Mouse (Mus musculus) embryonic facial prominence, embryonic 10.5 days (tissue): ENCODE data around the gene Carf. TPM values are rescaled to one million over a fixed set of nuclear protein-coding genes. Genes with fewer than 3 reads are reported as not detected.
"Not testable (repeated sequence)": the region's sequence is repeated elsewhere in the genome, so short reads cannot be mapped to it uniquely, and the experiment has no call there.

Source experiments
- DNase-seq: peaks from one replicate; pipeline ENCODE4 v3.0.0-alpha.2; 2017; ENCODE audit warnings: low spot score
- H3K27ac ChIP-seq: fragments of 300-500 bp; sonication (generic); replicated peaks from 2 replicates; pipeline ENCODE4 v1.5.1; 2016; ENCODE audit warnings: mild to moderate bottlenecking
- H3K27me3 ChIP-seq: fragments of 300-500 bp; sonication (generic); replicated peaks from 2 replicates; pipeline ENCODE4 v1.6.1; 2016; ENCODE audit warnings: low read depth, mild to moderate bottlenecking; ENCODE audit not compliant: poor library complexity, severe bottlenecking
- H3K36me3 ChIP-seq: fragments of 300-500 bp; sonication (generic); replicated peaks from 2 replicates; pipeline ENCODE4 v1.6.1; 2016; ENCODE audit warnings: mild to moderate bottlenecking, moderate library complexity
- H3K4me1 ChIP-seq: fragments of 300-500 bp; sonication (generic); 2 replicates; pipeline ENCODE4 v1.6.1; 2016
- H3K4me3 ChIP-seq: fragments of 300-500 bp; sonication (generic); 2 replicates; pipeline ENCODE4 v1.5.1; 2016; ENCODE audit warnings: mild to moderate bottlenecking, moderate library complexity
- H3K9me3 ChIP-seq: fragments of 300-500 bp; sonication (generic); 2 replicates; pipeline ENCODE4 v1.6.1; 2016; ENCODE audit warnings: mild to moderate bottlenecking
- WGBS: fragments of 180-500 bp; shearing (Covaris S2); methylation state at CpG from one replicate; pipeline ENCODE4 v1.1.7; 2016; 5-methylcytosine and 5-hydroxymethylcytosine counted together
- polyA plus RNA-seq: library from polyadenylated mRNA; unstranded; fragments of >200 nt; fragmentation: Nextera tagmentation; extraction: Ambion mirVana; gene quantifications from 2 replicates; pipeline ENCODE4 v1.2.1, GENCODE M21; 2016

Gene Carf
- polyA plus RNA-seq = 5.6 and 6.0 TPM in 2 replicates

DNA sequence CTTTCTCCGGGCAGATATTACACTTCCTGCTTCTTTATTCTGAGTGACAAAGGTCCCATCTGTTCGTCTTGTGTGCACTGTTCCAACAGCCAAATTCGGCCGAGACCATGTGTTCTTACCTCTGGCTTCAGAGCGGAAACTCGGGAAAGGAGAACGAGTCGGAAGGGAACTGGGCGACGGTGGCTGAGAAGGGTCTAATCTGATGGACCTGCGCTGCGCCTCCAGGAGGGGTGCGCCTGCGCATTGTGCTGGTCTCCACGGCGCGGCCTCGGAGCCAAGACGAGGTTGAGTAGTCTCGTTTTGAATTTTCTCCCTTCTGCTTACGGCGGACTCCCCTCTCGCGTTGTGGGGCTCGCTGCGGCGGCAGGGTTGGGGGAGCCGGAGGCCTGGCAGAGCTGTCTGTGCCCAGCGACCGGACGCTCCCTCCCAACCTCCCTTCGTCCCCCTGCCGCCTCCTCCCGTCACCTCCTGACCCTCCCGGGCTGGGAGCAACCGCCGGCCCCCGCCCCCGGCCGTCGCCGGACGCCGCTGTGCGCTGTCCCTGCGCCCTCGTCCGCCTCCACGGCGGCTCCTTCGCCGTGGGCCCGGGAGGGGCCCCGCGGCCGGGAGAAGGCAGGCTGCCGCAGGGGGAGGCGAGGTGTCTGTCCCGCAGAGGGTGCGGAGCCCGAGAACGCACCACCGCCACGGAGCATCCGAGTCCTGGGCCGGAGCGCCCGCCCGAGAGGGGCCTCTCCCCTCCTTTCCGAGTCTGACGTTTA lies at the start of gene Carf, which contains the start of gene Wdr12:
Carf (plus strand) TSS at position 224 of the 758 bp plus-strand sequence.
Wdr12 (minus strand) TSS at position 622 of the 758 bp plus-strand sequence.
- no peaks in the 10 kb centered on the region for H3K9me3 ChIP-seq
- H3K4me1 ChIP-seq = peaks cover 13% of the 10 kb centered on the region
- H3K27me3 ChIP-seq = no peaks in the 10 kb centered on the region
- H3K4me3 ChIP-seq = peak within 1 kb of the TSS; percentile 95
- peak within 1 kb of the TSS; percentile 97 for H3K27ac ChIP-seq
- peaks cover 17% of the 10 kb centered on the region for H3K36me3 ChIP-seq
- WGBS = under 1% methylated on average over 71 of the region's 71 CpGs
- DNase-seq = peak; percentile 96

DNA sequence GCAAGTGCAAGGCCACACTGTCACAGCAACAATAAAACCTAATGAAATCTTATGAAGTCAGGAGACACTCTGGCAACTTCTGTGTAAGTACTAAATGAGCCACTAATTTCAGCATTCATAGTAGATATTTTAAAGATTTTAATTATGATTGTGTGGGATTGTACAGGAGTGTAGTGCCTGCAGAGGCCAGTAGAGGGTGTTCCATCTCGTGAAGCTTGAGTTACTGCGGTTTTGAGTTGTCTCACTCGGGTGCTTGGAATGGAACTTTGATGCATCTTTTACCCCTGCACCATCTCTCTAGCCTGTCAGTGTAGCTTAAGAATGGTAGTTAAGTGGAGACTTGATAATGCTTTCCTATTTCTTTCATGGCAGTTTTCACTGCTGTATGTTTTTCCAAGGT lies 43.4 kb upstream of the Carf start:
- no peak for DNase-seq
- Histone ChIP-seq H3K9me3 (no peaks in the 10 kb centered on the region), H3K36me3 (no peaks in the 10 kb centered on the region), H3K4me3 (no peak overlapping the region), H3K27ac (no peak overlapping the region), H3K27me3 (no peaks in the 10 kb centered on the region), H3K4me1 (no peaks in the 10 kb centered on the region)
- 37% methylated on average over 3 of the region's 3 CpGs for WGBS

DNA sequence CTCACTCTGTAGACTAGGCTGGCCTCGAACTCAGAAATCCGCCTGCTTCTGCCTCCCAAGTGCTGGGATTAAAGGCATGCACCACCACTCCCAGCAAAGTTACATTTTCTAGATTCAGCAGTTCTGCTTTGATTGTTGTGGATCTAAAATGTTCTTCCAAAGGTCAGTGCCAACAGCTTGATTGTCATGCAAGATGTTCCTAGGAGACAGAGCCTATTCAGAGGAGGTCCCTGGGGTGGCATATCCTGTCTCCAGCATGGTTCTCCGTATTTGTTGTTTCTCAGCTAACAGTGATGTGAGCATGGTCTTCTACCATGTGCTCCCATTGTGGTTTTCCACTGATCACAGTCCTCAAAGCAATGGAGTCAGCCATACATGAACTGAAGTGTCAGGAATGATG lies 41.7 kb upstream of the Carf start:
- H3K9me3 ChIP-seq = no peaks in the 10 kb centered on the region
- WGBS = 82% methylated on average over 3 of the region's 3 CpGs
- H3K27me3 ChIP-seq = no peaks in the 10 kb centered on the region
- H3K4me1 ChIP-seq = no peaks in the 10 kb centered on the region
- DNase-seq = no peak
- no peaks in the 10 kb centered on the region for H3K36me3 ChIP-seq
- no peak overlapping the region for H3K27ac ChIP-seq
- no peak overlapping the region for H3K4me3 ChIP-seq

DNA sequence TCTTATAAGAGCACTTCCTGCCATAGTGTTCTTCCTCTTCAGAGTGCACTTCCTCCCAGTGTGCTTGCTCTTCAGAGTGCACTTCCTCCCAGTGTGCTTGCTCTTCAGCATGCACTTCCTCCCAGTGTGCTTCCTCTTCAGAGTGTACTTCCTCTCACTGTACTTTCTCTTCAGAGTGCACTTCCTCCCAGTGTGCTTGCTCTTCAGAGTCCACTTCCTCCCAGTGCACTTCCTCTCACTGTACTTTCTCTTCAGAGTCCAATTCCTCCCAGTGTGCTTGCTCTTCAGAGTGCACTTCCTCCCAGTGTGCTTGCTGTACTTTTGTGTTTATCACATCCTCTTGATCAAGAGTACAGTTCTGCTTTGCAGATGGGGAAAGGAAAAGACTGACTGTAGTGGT lies 27.3 kb upstream of the Carf start:
- not testable (repeated sequence) for H3K27me3 ChIP-seq, H3K4me1 ChIP-seq, H3K9me3 ChIP-seq, H3K27ac ChIP-seq, DNase-seq, H3K4me3 ChIP-seq, H3K36me3 ChIP-seq

DNA sequence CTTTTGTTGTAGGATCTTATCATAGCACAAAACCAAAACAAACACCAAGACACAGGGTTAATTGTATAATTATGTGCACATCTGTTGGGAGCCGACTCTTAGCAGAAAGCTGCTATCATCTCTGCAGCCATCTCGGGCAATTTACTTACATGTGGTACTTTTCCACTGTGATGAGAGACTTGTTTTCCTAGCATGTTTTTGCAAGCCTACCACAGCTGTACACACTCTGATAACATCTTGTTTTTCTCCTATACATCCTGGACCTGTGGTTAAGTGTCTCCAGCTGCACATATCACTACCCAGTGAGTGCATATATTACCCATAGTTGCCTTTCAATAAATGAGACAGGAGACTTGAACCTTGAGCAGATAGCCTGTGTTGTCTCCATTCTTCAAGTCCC lies 23.1 kb upstream of the Carf start:
- no peak overlapping the region for H3K27ac ChIP-seq

DNA sequence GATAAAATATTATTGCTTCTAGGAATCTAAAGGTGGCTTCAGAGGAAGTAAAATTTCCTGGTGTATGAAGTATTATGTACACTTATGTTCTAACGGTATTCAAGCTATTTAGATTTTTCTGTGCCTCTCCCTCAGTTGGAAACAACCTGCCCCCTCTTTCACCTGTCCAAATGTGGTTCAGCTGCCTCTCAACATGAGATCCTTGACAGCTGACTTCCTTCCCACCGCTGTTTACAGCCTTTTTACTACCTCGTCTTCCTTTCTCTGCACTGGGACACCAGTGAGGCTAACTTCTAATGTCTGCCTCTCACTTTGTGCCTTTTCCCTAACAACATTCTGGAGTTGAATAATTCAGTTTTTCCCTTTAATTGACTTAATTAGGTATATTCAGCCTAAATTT lies 22.5 kb upstream of the Carf start:
- Histone ChIP-seq H3K4me3 (no peak overlapping the region), H3K9me3 (no peaks in the 10 kb centered on the region), H3K36me3 (peaks cover 55% of the 10 kb centered on the region), H3K27ac (no peak overlapping the region), H3K4me1 (no peaks in the 10 kb centered on the region), H3K27me3 (no peaks in the 10 kb centered on the region)
- DNase-seq = no peak
- 90% methylated on average over 3 of the region's 3 CpGs for WGBS

More for the DNA sequence above, 23.1 kb upstream of the Carf start:
- Histone ChIP-seq H3K4me3 (no peak overlapping the region), H3K27me3 (no peaks in the 10 kb centered on the region), H3K4me1 (no peaks in the 10 kb centered on the region), H3K36me3 (peaks cover 49% of the 10 kb centered on the region), H3K9me3 (no peaks in the 10 kb centered on the region)
- 69% methylated on average over 2 of the region's 2 CpGs for WGBS
- no peak for DNase-seq

DNA sequence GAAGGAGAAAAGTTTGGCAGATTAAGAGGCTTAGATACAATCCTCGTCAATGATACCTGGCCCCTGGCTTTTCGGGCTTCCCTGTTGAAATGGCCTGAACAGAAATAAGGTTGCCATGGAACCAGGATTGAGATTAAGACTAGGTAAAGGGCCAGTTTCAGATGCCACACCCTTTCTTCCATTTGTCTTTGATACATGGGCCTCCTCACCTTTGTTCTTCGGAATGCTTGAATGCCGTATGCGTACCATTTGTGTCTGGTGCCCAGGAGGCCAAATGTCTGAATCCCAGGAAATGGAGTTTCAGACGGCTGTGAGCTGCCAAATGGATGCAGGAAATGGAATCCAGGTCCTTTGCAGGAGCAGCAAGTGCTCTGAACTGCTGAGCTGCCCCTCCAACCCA lies 21.6 kb upstream of the Carf start:
- H3K27ac ChIP-seq = no peak overlapping the region
- H3K4me1 ChIP-seq = no peaks in the 10 kb centered on the region
- H3K9me3 ChIP-seq = no peaks in the 10 kb centered on the region
- H3K4me3 ChIP-seq = no peak overlapping the region
- no peaks in the 10 kb centered on the region for H3K27me3 ChIP-seq
- no peak for DNase-seq
- peaks cover 63% of the 10 kb centered on the region for H3K36me3 ChIP-seq
- WGBS = 89% methylated on average over 6 of the region's 6 CpGs

DNA sequence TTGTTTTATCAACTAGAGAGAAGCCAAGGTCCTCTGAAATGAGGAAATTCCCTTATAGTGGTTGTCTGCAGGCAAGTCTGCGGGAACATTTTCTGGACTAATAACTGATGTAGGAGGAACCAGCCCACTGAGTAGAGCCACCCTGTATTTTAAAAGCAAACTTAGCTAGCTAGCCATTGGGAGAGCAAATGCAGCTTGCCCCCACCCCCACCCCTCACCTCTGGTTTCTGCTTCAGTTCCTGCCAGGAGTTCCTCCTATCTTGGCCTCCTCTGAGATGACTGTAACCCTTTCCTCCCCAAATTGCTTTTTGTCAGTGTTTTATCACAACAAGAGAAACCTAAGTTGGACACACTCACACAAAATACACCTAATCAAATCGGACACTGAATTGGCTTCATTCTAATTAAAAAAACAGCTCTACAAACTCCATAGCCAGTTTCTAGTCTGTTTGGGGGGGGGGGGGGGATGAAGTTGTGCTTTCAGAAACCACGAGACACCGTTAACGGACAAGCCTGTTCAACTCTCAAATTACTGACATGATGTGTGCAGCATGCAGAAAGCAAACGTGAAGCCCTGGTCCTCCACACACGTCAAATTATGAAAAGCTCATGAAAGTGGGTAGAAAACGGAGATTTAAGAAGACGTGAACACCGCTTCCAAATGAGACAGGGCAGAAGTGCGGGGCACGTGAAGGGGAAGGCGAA lies 1.3 kb upstream of the Carf start:
- peak overlapping the region; percentile 97; the same call in 1 of the 2 replicates for H3K27ac ChIP-seq
- H3K36me3 ChIP-seq = peaks cover 32% of the 10 kb centered on the region
- peak overlapping the region; percentile 95 for H3K4me3 ChIP-seq
- H3K4me1 ChIP-seq = peaks cover 13% of the 10 kb centered on the region
- H3K9me3 ChIP-seq = no peaks in the 10 kb centered on the region
- WGBS = 10% methylated on average over 13 of the region's 13 CpGs
- H3K27me3 ChIP-seq = no peaks in the 10 kb centered on the region
- DNase-seq = peak; percentile 13

DNA sequence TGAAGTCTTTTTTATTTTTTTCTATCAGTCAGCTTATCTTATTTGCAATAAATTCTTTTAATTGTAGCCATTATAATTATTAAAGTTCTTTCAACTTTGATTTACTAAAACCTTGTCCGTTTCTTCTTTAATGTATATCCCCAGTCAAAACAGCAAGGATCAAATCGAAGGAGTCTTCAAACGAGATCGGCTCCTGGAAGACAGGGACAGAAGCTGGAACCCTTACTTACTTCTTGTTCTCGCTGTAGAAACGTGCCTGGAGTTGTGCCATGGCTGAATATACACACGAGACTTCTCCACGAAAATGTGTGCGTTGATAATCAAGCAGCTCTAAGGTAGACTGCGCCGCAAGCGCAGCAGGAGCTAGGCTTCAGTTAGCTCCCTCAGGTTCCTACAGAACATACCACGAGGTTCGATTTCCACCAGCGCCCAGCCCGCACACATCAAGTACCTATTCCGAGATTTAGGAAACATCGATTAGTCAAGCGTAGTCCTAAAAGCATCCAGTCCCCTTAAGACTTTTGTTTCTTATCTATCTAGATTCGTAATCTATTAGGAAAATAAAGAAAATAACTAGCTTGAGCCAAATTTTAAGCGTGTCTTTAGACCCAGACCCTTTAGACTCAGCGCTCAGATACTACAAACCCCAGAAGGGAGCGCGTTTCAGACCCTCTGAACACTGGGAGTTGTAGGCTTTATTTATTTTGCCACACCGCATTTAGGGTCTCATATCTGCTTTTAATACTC lies 597 bp upstream of the Carf start:
- peak; percentile 75 for DNase-seq
- under 1% methylated on average over 25 of the region's 25 CpGs for WGBS

DNA sequence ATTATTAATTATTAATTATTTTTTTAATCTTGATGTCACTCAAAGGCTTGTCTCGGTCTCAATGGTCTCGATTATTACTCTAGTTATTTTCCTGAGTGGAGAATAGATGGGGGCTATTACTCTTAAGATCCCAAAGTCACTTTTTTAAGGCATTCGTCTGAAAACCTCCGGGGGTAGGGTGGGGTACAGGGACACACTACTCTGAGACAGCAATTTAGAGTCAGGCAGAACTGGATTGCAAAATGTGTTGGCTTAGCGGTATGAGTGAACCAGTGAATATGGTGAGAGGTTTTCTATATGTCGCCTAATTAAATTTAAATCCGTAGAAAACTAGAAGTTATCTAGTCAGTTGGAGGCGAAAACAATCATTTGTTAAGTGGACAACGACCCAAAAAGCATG lies 792 bp downstream of the Carf start:
- H3K27ac ChIP-seq = 0 out of 2 replicates have a peak overlapping the region, but pooled peaks have one; percentile 97
- no peak for DNase-seq
- no peaks in the 10 kb centered on the region for H3K27me3 ChIP-seq
- 17% methylated on average over 9 of the region's 9 CpGs for WGBS
- peak overlapping the region; percentile 95 for H3K4me3 ChIP-seq
- no peaks in the 10 kb centered on the region for H3K9me3 ChIP-seq
- peaks cover 13% of the 10 kb centered on the region for H3K4me1 ChIP-seq
- H3K36me3 ChIP-seq = peaks cover 11% of the 10 kb centered on the region

More for the DNA sequence above, 597 bp upstream of the Carf start:
- Histone ChIP-seq H3K9me3 (no peaks in the 10 kb centered on the region), H3K4me3 (peak overlapping the region; percentile 95), H3K4me1 (peaks cover 13% of the 10 kb centered on the region), H3K27ac (peak overlapping the region; percentile 97), H3K27me3 (no peaks in the 10 kb centered on the region), H3K36me3 (peaks cover 25% of the 10 kb centered on the region)

DNA sequence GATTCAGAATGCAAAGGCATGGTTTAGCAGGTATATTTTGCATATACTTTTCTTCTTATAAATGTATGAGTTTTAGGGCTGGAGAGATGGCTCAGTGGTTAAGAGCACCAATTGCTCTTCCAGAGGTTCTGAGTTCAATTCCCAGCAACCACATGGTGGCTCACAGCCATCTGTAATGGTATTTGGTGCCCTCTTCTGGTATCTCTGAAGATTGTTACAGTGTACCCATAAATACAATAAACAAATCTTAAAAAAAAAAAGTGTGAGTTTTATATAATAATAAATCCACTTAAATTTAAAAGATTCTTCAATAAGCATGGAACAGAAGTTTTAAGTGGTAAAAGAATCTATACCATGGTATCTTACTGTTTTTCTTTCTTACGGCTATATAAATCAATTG lies 6.5 kb downstream of the Carf start:
- H3K4me3 ChIP-seq = no peak overlapping the region
- H3K9me3 ChIP-seq = no peaks in the 10 kb centered on the region
- H3K27me3 ChIP-seq = no peaks in the 10 kb centered on the region
- WGBS = 96% methylated on average over 1 of the region's 1 CpGs
- no peaks in the 10 kb centered on the region for H3K4me1 ChIP-seq
- DNase-seq = no peak
- peaks cover 13% of the 10 kb centered on the region for H3K36me3 ChIP-seq
- no peak overlapping the region for H3K27ac ChIP-seq

DNA sequence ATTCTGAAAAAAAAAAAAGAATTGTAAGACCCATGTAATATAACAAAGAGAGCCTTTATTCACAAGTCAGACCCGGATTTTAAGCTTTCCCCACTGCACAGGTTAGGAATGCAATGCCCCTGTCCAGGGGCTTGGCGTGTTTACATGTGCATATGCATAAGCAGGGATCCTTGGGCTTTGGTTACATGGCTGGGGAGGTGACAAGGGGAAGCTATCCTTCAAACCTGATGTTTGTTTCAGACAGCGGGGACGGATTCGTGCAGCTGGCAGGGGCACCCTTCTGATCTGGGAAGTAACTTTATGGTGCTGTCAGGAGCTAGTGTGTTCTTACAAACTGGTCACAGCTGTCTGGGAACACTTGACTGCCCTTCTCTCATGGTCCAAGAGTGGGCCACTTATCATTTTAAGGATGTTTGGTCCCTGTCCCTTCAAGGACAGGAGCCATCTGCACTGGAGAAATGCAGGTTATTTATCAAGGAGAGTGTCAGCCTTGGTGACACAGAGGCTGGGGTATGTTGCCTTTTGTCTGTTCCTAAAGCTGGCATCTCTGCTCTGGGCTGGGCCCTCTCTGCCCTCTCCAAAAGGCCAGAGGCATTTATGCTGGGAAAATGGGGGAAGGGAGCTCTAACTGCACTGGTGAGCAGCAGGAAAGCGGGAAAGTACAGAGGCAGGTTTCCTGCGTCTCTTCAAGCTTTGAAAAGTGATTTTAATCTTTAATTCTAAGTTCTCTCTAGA lies 19.8 kb downstream of the Carf start:
- H3K4me3 ChIP-seq = no peak overlapping the region
- DNase-seq = no peak
- WGBS = 84% methylated on average over 7 of the region's 7 CpGs

More for the DNA sequence above, 19.8 kb downstream of the Carf start:
- Histone ChIP-seq H3K4me1 (0 out of 2 replicates have a peak, but pooled peaks cover 2% of the 10 kb centered on the region), H3K9me3 (no peaks in the 10 kb centered on the region), H3K27ac (no peak overlapping the region), H3K36me3 (peaks cover 17% of the 10 kb centered on the region), H3K27me3 (no peaks in the 10 kb centered on the region)
